Mouse (Mus musculus) Patski (cell line): ENCODE measurements around the gene Crmp1. TPM values are rescaled to one million over a fixed set of nuclear protein-coding genes. Genes with fewer than 3 reads are reported as not detected.

Experiments
- ATAC-seq: fragments of 100-300 bp; one replicate; pipeline ENCODE4 v1.8.0; 2021
- CTCF ChIA-PET: fragments of 350-600 bp; sonication (Branson Sonifier 250); formaldehyde crosslinking; loops from one replicate; lab custom pipeline; 2022; ENCODE audit warnings: inconsistent platforms; lab: Charles Lee
- POLR2A ChIA-PET: fragments of 350-600 bp; sonication (Branson Sonifier 250); formaldehyde crosslinking; loops from one replicate; lab custom pipeline; 2022; ENCODE audit warnings: antibody characterized with exemption, inconsistent platforms; lab: Charles Lee
- DNase-seq: peaks from one replicate; pipeline ENCODE4 v3.0.0-alpha.2; 2011; ENCODE audit warnings: low read depth, low spot score
- H3K27me3 ChIP-seq: fragments of 371-371 bp; one replicate; pipeline ENCODE4 v1.5.1; 2021
- CTCF ChIP-seq: fragments of 100-300 bp; IDR thresholded peaks from one replicate; pipeline ENCODE4 v1.5.1; 2021
- in situ Hi-C: fragments of 300-500 bp; cut with MboI; formaldehyde crosslinking; loops from 3 replicates; pipeline ENCODE4 v1.11.1; 2018; ENCODE audit warnings: low pct_unique_long_range_greater_than_20kb, mixed read lengths
- polyA plus RNA-seq: library from polyadenylated mRNA; unstranded; gene quantifications from one replicate; pipeline ENCODE4 v1.2.3, GENCODE M21; 2021

Gene Crmp1
- polyA plus RNA-seq, 1 experiment from 2014 or later = 0.51 TPM

DNA sequence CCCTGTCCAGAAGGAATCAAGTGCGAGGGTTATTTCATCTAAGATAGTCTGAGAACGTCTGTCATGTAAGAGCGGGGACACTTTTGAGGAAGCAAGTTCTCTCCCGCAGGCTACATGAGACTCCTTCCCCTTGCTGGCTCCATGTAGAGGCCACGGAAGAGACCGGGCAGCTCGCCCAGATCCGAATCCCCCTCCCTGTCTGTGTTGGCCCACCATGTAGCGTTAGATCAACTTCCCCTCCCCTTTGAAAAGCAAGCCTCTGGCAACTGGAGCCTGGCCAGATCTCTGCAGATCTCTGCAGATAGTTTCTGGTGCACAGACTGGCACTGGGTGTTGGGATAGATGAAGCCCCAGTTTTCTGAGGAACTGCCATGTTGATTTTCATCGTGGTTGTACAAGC is 55.0 kb downstream of the Crmp1 start:
- CTCF ChIA-PET = interaction anchor here (3.9 kb wide), 1 partner anchor 58 kb away, joined by 30 read pairs; no protein-coding TSS in a partner anchor
- POLR2A ChIA-PET = no interaction called here
- no peaks in the 10 kb centered on the region for H3K27me3 ChIP-seq
- in situ Hi-C loops = loop anchor here (5.0 kb wide), 2 partner anchors 56 to 421 kb away; partner anchors contain the start of gene Stk32b
- ATAC-seq = no peak
- no peak for TF ChIP-seq CTCF
- no peak for DNase-seq

DNA sequence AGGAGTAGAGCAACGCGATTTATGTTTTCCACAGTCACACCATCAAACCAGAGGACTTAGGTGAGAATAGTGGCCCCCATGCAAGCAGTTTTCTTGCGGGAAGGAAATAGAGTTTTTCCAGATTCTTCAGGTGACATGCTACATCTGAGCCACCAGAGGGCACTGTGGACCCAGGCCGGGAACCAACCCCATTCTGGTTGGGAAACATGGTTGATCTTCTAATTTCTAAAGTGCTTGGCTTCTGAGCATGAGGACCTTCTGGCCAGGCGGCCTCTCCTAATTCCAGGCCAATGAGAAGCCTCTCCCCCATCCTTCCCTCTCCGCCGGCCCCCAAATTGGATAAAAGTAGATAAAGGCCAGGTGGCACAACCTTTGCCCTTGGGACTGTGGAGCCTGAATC is 56.6 kb downstream of the Crmp1 start:
- no peaks in the 10 kb centered on the region for H3K27me3 ChIP-seq
- in situ Hi-C loops = loop anchor here (5.0 kb wide), 2 partner anchors 54 to 419 kb away; partner anchors contain the start of gene Stk32b
- DNase-seq (no peak), ATAC-seq (peak; percentile 36)
- ChIA-PET POLR2A (interaction anchor here (0.6 kb wide), 2 partner anchors 31 to 45 kb away, joined by 3 read pairs; no protein-coding TSS in a partner anchor), CTCF (interaction anchor here (1.0 to 3.9 kb wide), 5 partner anchors 10 to 71 kb away, joined by 3 to 30 read pairs (median 7); no protein-coding TSS in a partner anchor)
- peak; percentile 92 for TF ChIP-seq CTCF

DNA sequence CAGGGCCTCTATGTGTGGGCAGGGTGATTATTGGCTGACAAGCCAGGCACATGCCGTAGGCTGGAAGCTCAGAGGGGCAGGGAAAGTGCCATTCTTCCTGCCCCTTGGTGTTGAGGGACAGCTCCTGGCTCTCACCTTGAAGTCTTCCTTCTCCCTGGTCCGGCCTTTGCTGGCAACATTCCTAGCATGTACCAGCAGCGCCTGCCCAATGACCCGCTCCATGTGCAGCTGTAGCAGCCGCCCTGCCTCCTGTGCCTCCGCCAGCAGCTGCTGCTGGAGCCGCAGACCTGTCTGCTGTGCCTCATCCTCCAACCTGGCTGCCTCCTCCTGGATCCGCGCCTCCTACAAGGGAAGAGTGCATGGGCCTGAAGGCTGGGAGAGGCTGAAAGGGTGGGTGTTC is 68.3 kb downstream of the Crmp1 start:
- in situ Hi-C loops = no loop called here
- no peaks in the 10 kb centered on the region for H3K27me3 ChIP-seq
- DNase-seq = no peak
- CTCF ChIA-PET = interaction anchor here (1.3 kb wide), 1 partner anchor 33 kb away, joined by 5 read pairs; no protein-coding TSS in a partner anchor
- no peak for ATAC-seq
- POLR2A ChIA-PET = interaction anchor here (3.2 kb wide), 1 partner anchor 28 kb away, joined by 21 read pairs; the partner anchor contains the start of genes Evc and Evc2
- no peak for TF ChIP-seq CTCF

DNA sequence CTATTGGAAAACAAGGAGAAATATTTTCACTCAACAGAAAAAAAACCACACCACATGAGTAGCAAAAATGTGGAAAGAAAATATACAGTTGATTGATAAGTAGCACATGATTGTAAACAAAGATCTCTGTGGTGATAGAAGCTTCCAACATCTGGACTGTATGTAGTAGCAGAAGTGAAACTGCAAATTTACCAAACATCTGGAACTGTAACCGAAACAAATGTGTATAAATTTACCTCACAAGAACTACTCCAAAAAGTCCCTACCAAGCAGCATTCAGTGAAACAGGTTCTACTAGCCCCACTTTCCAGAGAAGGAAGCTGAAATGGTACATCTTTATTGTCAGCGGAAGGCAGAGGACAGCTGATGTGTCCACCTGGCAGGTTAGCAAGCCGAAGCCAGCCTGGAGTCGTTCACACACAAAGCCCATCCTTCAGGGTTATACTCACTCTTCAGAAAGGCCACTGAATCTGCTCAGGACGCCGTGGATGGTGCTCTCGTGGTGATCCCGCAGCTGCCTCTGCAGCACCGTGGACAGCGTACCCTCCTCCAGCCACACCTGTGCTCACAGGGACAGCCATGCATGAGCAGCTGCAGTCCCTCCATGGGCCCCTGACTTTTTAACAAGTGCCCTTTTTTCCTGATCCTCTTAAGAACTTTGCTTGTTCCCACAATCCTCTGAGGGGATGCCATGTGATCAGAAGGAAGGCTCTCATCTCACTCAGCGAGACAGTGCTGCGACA is 71.4 kb downstream of the Crmp1 start:
- ATAC-seq = no peak
- no peaks in the 10 kb centered on the region for H3K27me3 ChIP-seq
- ChIA-PET CTCF (no interaction called here), POLR2A (no interaction called here)
- no peak for DNase-seq
- in situ Hi-C loops = no loop called here
- TF ChIP-seq CTCF = no peak

DNA sequence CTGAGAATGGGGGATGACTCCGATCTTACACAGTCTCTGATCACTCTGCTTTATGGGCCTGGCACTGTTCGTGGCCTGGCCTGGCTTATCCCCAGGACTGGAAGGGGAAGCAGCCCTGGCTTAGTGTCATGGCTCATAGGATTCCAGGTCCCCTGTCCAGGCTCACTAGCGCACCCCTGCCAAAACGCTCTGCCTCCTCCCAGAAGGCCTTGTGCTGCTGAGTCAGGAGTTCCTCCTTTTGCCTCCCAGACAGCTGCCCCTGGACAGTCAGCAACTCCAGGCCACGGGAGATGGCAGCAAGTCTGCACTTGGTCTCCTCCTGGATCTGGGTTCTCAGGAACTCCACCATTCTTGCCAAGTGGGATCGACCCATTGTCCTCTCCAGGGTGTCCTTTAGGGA is 77.0 kb downstream of the Crmp1 start:
- ATAC-seq = no peak
- in situ Hi-C loops = no loop called here
- CTCF ChIA-PET = interaction anchor here (1.1 to 2.2 kb wide), 2 partner anchors 12 to 20 kb away, joined by 3 to 7 read pairs; no protein-coding TSS in a partner anchor
- TF ChIP-seq CTCF = no peak
- DNase-seq = no peak
- H3K27me3 ChIP-seq = no peaks in the 10 kb centered on the region
- POLR2A ChIA-PET = interaction anchor here (2.4 kb wide), 1 partner anchor 9 kb away, joined by 6 read pairs; no protein-coding TSS in a partner anchor

DNA sequence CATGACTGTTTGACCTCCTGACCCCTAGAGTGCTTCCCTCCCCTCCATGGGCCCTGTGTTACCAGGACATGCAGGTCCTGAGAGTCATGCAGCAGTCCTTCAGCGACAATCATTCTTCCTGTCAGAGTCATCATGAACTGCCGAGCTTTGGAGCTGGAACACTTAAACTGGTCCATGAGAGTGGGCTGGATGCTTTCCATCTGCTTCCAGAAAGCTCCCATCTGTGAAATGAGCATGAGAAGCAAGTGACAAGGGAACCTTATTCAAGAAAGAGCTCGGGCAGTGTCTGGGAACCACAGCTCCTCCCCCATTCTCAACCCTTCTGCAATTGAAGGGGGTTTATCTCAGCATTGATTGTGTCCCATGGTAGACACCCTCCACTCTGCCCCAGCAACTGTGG is 78.4 kb downstream of the Crmp1 start:
- POLR2A ChIA-PET = no interaction called here
- TF ChIP-seq CTCF = no peak
- CTCF ChIA-PET = interaction anchor here (1.4 kb wide), 1 partner anchor 34 kb away, joined by 3 read pairs; no protein-coding TSS in a partner anchor
- no peaks in the 10 kb centered on the region for H3K27me3 ChIP-seq
- ATAC-seq (no peak), DNase-seq (no peak)
- in situ Hi-C loops = no loop called here

DNA sequence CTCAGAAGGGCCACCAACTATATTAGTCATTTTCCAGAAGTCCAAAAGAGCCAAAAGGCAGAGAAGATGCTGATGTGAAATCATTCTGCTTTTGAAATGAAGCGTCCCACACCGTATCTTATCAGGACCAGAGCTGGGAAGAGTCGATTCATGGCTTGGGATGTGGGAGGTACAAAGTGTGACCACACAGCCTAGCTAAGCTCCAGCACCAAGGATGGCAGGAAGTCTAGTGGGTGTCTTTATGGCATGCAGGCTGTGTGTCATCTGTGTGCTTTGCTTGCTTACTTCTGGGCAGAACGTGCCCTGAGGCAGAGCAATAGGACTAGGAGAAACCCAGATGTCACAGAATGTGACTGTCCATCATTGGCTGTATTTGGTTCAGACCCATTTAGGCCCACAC is 79.0 kb downstream of the Crmp1 start:
- TF ChIP-seq CTCF = no peak
- ATAC-seq = no peak
- no peaks in the 10 kb centered on the region for H3K27me3 ChIP-seq
- no peak for DNase-seq
- in situ Hi-C loops = no loop called here
- ChIA-PET CTCF (interaction anchor here (1.4 kb wide), 1 partner anchor 33 kb away, joined by 3 read pairs; no protein-coding TSS in a partner anchor), POLR2A (no interaction called here)

DNA sequence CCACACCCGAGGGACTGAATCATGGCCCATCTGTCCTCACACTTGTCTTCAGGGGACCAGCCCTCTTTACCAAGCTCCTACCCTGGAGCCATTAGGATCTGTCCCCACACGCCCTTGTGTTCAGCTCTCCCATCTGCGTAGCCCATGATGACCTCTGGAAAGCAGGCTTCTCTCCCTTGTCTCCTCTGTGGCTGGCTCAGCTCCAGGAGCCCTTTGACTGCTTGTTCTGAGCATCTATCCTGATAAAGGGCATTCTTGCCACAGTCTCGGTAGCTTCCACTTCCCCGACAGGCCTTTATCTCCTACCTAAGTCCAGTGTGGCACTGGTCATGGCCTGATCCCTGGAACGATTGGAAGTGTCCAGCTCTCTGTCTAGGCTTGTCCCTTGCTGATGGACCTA is 84.9 kb downstream of the Crmp1 start:
- POLR2A ChIA-PET = interaction anchor here (1.3 to 1.8 kb wide), 2 partner anchors 9 to 10 kb away, joined by 4 to 6 read pairs; partner anchors contain the start of gene Evc
- in situ Hi-C loops = loop anchor here (25.0 kb wide), 2 partner anchors 839 to 1211 kb away; partner anchors contain the start of genes Ccdc96 and Tada2b
- no peak for ATAC-seq
- no peak for DNase-seq
- H3K27me3 ChIP-seq = no peaks in the 10 kb centered on the region
- CTCF ChIA-PET = interaction anchor here (0.6 to 1.5 kb wide), 4 partner anchors 9 to 27 kb away, joined by 3 to 4 read pairs (median 3); no protein-coding TSS in a partner anchor
- TF ChIP-seq CTCF = no peak

DNA sequence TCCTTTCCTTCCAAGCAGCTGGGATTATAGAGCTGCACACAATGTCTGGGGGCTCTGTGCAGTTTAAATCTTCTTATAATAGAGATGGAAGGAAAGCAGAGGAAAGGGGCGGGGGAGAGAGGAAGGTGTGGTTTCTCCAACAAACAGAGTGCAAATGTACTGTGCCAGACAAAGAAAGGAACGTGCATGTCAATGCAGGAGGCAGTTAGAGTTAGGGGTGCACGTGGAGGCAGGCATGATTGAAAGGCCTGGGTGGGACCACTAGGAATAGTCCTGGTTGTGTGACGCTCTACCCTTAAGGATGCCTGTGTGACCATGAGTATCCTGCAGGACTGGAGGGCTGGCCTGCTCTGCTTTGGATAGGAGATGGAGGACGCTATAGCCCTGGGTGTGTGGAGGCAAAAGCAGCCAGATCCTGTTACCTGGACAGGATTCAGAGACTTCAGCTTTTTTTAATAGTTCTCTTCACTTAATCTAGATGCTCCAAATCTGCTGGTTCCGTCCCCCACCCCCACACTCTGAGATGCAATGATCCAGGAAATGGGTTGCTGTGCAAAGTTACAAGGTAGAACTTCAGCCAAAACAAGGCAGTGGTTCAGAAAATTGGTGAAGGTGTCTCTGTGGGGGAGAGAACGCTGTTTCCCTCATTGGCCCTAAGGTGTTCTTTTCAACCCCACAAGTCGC is 88.9 kb downstream of the Crmp1 start:
- POLR2A ChIA-PET = interaction anchor here (0.6 kb wide), 1 partner anchor 85 kb away, joined by 3 read pairs; no protein-coding TSS in a partner anchor
- in situ Hi-C loops = loop anchor here (25.0 kb wide), 2 partner anchors 843 to 1207 kb away; partner anchors contain the start of genes Ccdc96 and Tada2b
- CTCF ChIA-PET = interaction anchor here (0.8 to 1.5 kb wide), 2 partner anchors 11 to 24 kb away, joined by 3 to 5 read pairs; no protein-coding TSS in a partner anchor
- DNase-seq (no peak), ATAC-seq (peak; percentile 8)
- TF ChIP-seq CTCF = no peak
- no peaks in the 10 kb centered on the region for H3K27me3 ChIP-seq

DNA sequence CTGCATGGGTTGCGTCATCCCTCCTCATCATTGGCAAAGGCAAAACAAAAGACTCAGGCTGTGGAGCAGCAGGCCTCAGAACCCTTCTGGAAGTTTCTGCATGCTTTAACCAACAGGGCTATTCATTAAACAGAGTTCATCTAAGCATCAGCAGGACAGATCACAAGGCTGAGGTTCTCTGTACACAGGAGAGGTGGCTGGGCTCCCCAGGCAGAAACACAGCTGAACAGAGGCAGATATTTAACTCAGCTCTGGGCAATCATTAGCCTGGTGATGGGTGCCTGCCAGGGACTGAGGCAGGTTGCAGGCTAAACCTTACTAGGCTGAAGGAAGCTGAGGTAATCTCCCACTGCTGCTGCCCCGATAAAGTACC is 89.4 kb downstream of the Crmp1 start:
- ChIA-PET POLR2A (no interaction called here), CTCF (interaction anchor here (0.7 to 1.0 kb wide), 2 partner anchors 16 to 18 kb away, joined by 3 read pairs; no protein-coding TSS in a partner anchor)
- in situ Hi-C loops = loop anchor here (25.0 kb wide), 2 partner anchors 844 to 1206 kb away; partner anchors contain the start of genes Ccdc96 and Tada2b
- no peak for TF ChIP-seq CTCF
- DNase-seq (peak; percentile 97), ATAC-seq (peak; percentile 97)
- no peaks in the 10 kb centered on the region for H3K27me3 ChIP-seq
